Mouse (Mus musculus) embryonic facial prominence, embryonic 13.5 days (tissue): ENCODE measurements around the gene Cnn2. TPM values are rescaled to one million over a fixed set of nuclear protein-coding genes. Genes with fewer than 3 reads are reported as not detected.

Source experiments
- ATAC-seq: fragments of 200-750 bp; cut with Nextera tagmentation; 2 replicates; pipeline ENCODE4 v1.8.0; 2017; ENCODE audit warnings: low read depth; ENCODE audit not compliant: insufficient number of reproducible peaks, insufficient read depth, low FRiP score, low TSS enrichment
- H3K27ac ChIP-seq: fragments of 300-500 bp; sonication (generic); 2 replicates; pipeline ENCODE4 v1.5.1; 2015; ENCODE audit warnings: moderate library complexity, mild to moderate bottlenecking, inconsistent platforms
- H3K27me3 ChIP-seq: fragments of 300-500 bp; sonication (generic); 2 replicates; pipeline ENCODE4 v1.6.1; 2015; ENCODE audit warnings: mild to moderate bottlenecking, inconsistent platforms
- H3K36me3 ChIP-seq: fragments of 300-500 bp; sonication (generic); 2 replicates; pipeline ENCODE4 v1.6.1; 2015; ENCODE audit warnings: mild to moderate bottlenecking, inconsistent platforms
- H3K4me1 ChIP-seq: fragments of 300-500 bp; sonication (generic); 2 replicates; pipeline ENCODE4 v1.6.1; 2015; ENCODE audit warnings: inconsistent platforms
- H3K4me2 ChIP-seq: fragments of 300-500 bp; sonication (generic); 2 replicates; pipeline ENCODE4 v1.6.1; 2015; ENCODE audit warnings: moderate library complexity, mild to moderate bottlenecking, inconsistent platforms
- H3K4me3 ChIP-seq: fragments of 300-500 bp; sonication (generic); 2 replicates; pipeline ENCODE4 v1.5.1; 2015; ENCODE audit warnings: mild to moderate bottlenecking, inconsistent platforms
- H3K9ac ChIP-seq: fragments of 300-500 bp; sonication (generic); 2 replicates; pipeline ENCODE4 v1.6.1; 2015; ENCODE audit warnings: mild to moderate bottlenecking, inconsistent platforms
- H3K9me3 ChIP-seq: fragments of 300-500 bp; sonication (generic); 2 replicates; pipeline ENCODE4 v1.6.1; 2016; ENCODE audit warnings: inconsistent platforms
- WGBS: fragments of 180-500 bp; shearing (Covaris S2); methylation state at CpG from one replicate; pipeline ENCODE4 v1.1.7; 2015; ENCODE audit warnings: mixed read lengths; 5-methylcytosine and 5-hydroxymethylcytosine counted together
- polyA plus RNA-seq: library from polyadenylated mRNA; unstranded; fragments of >200 nt; fragmentation: Nextera tagmentation; extraction: Ambion mirVana; gene quantifications from 2 replicates; pipeline ENCODE4 v1.2.1, GENCODE M21; 2015

Gene Cnn2
- polyA plus RNA-seq, 1 experiment from 2014 or later, result 319 TPM

DNA sequence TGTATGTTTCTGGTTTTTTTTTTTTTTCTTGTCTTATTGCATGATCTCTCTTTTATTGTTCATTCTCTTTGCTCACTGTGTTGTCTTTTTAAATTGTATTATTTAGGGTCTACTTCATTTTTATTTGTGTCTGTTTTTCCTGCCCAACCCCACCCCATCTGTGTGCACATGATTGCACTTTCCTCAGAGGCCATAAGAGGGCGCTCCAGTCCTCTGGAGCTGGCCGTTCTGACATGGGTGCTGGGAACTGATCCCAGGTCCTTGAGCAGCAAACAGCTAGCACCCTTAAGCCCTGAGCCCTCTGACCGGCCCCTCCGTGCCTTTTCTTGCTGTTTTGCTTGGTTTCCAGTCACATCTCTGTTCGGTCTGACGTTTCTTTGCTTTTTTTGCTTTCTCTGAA lies 3.2 kb downstream of the Cnn2 start:
- H3K36me3 ChIP-seq, result peaks cover 47% of the 10 kb centered on the region

DNA sequence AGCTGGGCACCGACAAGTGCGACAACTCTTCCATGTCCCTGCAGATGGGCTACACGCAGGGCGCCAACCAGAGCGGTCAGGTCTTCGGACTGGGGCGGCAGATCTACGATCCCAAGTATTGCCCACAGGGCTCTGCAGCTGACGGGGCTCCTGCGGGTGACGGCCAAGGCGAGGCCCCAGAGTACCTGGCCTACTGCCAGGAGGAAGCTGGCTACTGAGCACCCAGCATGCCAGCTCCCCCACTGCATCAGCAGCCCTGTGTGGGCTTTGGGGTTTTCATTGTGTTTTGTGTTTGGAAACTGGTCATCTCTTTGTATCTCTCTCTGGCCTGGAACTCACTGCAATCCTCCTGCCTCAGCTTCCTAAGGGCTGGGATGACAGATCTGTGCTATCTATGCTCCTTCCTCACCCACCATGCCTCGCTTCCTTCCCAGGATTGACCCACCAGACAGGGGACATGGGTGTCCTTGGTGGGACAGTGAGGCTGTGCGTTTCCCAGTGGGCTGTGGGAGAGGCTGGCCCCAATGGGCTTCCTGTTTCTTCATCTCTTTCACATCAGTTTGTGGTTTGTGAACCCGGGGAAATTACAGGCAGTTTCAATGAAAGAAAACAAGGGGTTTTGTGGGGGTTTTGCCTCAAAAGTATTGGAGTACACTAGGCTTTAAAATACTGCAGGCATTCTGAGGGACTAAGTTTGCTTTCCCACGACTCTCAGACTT lies 6.2 kb downstream of the Cnn2 start:
- 86% methylated on average over 16 of the region's 16 CpGs for WGBS
- Histone ChIP-seq H3K9me3 (peaks cover 7% of the 10 kb centered on the region; the same call in 1 of the 2 replicates), H3K36me3 (peaks cover 47% of the 10 kb centered on the region), H3K4me3 (no peak overlapping the region), H3K27ac (peak overlapping the region; percentile 12; the same call in 1 of the 2 replicates), H3K4me2 (no peak overlapping the region), H3K27me3 (peaks cover 18% of the 10 kb centered on the region), H3K4me1 (peaks cover 28% of the 10 kb centered on the region), H3K9ac (no peak overlapping the region)
- ATAC-seq, result no peak

More for the DNA sequence above, 3.2 kb downstream of the Cnn2 start:
- no peak overlapping the region for H3K27ac ChIP-seq
- peaks cover 33% of the 10 kb centered on the region for H3K4me1 ChIP-seq
- 89% methylated on average over 6 of the region's 6 CpGs for WGBS
- H3K27me3 ChIP-seq, result no peaks in the 10 kb centered on the region
- H3K9ac ChIP-seq, result no peak overlapping the region
- H3K4me3 ChIP-seq, result no peak overlapping the region
- no peak overlapping the region for H3K4me2 ChIP-seq
- H3K9me3 ChIP-seq, result peaks cover 7% of the 10 kb centered on the region; the same call in 1 of the 2 replicates
- ATAC-seq, result no peak

DNA sequence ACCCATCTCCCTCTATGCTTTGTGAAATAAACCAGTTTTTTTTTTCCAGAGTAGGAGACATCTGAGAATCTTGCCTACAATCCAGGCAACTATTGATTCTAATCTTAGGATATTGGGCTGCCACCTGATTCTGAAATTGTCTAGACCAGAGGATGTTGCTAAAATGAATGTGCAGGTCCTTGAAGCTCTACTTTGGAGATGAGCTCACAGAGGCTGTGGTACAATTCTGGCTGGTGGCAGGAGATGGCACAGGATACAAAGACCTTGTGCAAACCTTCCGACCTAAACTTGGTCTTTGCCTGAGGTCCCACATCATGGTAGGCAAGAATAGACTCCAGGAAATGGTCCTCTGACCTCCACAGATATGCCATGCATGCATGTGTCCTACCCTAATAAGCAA lies 7.3 kb downstream of the Cnn2 start:
- Histone ChIP-seq H3K9me3 (peaks cover 7% of the 10 kb centered on the region; the same call in 1 of the 2 replicates), H3K27ac (0 out of 2 replicates have a peak overlapping the region, but pooled peaks have one; percentile 5), H3K36me3 (peaks cover 47% of the 10 kb centered on the region), H3K9ac (no peak overlapping the region), H3K27me3 (peaks cover 18% of the 10 kb centered on the region), H3K4me1 (peaks cover 21% of the 10 kb centered on the region), H3K4me3 (peak overlapping the region; percentile 51; the same call in 1 of the 2 replicates), H3K4me2 (0 out of 2 replicates have a peak overlapping the region, but pooled peaks have one; percentile 82)
- 82% methylated on average over 1 of the region's 1 CpGs for WGBS
- no peak for ATAC-seq

DNA sequence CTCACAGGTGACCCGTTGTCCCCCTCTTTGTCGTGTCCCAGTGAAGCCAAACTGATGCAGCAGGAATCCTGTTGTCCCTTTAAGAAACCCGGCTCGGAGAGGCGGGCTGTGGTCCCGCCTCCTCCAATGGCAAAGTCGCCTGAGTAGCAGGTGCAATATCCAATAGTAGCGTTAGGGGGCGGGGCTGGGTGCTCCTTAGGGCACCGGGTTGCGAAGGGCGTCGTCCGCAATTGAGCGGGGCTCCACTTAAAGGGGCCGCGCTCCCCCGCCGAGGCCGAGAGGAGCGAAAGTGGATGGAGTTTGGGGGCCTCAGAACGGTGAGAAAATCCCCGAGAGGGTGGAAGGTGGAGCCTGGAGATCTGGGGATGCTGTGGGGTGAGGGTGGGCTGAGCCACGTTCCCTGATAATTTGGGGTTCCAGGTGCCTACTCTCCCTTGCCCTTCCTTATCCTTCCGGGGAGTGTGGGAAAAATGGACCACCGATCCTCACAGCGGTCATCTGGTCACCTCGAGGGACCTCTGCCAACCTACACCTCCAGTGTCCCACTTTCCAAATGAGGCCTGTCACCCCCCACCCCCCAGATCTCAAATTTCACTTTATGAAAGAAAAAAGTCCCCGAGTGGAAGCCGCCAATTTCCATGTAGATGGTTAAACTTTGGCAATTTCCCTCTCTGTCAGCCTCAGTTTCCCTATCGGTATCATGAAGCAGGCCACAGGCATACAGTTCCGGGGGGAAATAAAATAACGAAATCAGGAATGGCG lies 8.1 kb downstream of the Cnn2 start, which contains the start of gene Abca7:
TSS of gene Abca7 (plus strand) at position 223 of the 762 bp plus-strand sequence.
- under 1% methylated on average over 34 of the region's 34 CpGs for WGBS
- peak within 1 kb of the TSS; percentile 64 for H3K9ac ChIP-seq
- peaks cover 21% of the 10 kb centered on the region for H3K27me3 ChIP-seq
- peak within 1 kb of the TSS; percentile 51 for H3K4me3 ChIP-seq
- peaks cover 3% of the 10 kb centered on the region; the same call in 1 of the 2 replicates for H3K9me3 ChIP-seq
- H3K4me2 ChIP-seq, result peak within 1 kb of the TSS; percentile 82
- H3K4me1 ChIP-seq, result peaks cover 16% of the 10 kb centered on the region
- peak; percentile 68; the same call in 1 of the 2 replicates for ATAC-seq
- peaks cover 39% of the 10 kb centered on the region for H3K36me3 ChIP-seq
- peak within 1 kb of the TSS; percentile 66 for H3K27ac ChIP-seq

DNA sequence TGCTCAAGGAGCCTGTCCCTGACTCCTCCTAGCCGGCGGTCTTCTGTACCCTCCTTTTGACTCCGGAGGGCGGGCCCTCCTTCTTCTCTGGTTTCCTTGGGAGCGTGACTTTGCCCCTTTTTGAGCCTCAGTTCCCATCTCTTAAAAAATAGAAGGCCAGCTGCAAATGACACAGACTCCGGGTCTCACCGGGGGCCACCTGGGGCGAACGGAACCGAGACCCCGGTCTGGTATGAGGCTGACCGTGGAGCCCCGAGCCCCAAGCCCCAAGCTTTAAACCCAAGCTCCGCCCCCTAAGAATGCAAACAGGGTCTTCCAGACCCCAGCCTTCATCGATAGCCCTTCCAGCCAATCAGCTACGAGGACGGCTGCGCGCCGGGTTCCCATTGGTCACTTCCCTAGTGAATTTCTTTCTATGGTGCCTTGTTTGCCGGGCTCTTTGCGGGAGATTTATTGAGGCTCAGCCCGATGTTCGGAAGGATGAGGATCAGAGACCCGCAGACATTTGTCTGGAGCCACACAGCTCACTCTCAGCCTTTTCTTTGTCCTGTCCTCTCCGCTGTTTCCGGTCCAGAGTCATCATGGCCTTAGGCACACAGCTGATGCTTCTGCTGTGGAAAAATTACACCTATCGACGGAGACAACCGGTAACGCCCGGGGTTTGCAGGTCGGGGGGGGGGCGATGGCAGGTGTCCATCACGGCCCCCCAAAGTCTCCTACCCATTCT lies 8.8 kb downstream of the Cnn2 start:
- H3K4me3 ChIP-seq, result peak overlapping the region; percentile 51
- H3K4me1 ChIP-seq, result peaks cover 16% of the 10 kb centered on the region
- H3K4me2 ChIP-seq, result peak overlapping the region; percentile 82
- peak overlapping the region; percentile 66 for H3K27ac ChIP-seq
- peaks cover 28% of the 10 kb centered on the region for H3K27me3 ChIP-seq
- under 1% methylated on average over 35 of the region's 35 CpGs for WGBS
- H3K9ac ChIP-seq, result peak overlapping the region; percentile 64
- peak; percentile 45; the same call in 1 of the 2 replicates for ATAC-seq
- no peaks in the 10 kb centered on the region for H3K9me3 ChIP-seq
- peaks cover 31% of the 10 kb centered on the region for H3K36me3 ChIP-seq

DNA sequence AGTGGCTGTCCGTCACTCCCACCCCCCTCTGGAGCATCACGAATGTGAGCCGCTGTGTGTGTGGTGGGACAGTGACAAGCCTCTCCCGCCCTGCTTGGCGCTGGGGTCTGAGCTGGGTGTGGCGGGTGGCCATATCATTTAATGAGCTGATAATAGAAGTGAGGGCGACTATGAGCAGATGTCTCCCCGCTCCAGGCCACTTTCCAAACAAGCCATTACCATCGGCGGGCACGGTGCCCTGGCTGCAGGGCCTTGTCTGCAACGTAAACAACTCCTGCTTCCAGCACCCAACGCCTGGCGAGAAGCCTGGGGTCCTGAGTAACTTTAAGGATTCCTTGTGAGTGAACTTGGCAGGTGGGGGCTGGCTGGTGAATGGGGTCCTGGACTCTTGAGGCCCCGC lies 9.4 kb downstream of the Cnn2 start:
- H3K27ac ChIP-seq, result no peak overlapping the region

DNA sequence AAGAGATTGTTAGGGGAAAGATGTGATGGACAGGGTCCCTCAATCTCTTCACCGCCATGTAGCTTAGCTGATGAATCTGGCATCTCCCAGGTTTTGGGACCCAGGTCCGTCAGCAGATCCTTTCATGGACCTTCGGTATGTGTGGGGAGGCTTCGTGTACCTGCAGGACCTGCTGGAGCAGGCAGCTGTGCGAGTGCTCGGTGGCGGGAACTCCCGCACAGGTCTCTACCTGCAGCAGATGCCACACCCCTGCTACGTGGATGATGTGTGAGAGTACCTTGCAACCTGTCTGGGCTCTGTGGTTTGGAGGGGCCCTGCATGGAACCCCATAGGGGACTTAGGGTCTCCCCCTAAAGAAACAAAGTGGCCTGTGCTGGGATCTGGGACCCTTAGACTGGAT lies 13.6 kb downstream of the Cnn2 start:
- no peak for ATAC-seq
- H3K36me3 ChIP-seq, result no peaks in the 10 kb centered on the region
- H3K27me3 ChIP-seq, result peaks cover 40% of the 10 kb centered on the region
- H3K9ac ChIP-seq, result no peak overlapping the region
- no peak overlapping the region for H3K4me2 ChIP-seq
- H3K4me1 ChIP-seq, result peaks cover 32% of the 10 kb centered on the region
- 69% methylated on average over 9 of the region's 9 CpGs for WGBS
- H3K9me3 ChIP-seq, result no peaks in the 10 kb centered on the region
- no peak overlapping the region for H3K4me3 ChIP-seq
- H3K27ac ChIP-seq, result no peak overlapping the region

More for the DNA sequence above, 9.4 kb downstream of the Cnn2 start:
- Histone ChIP-seq H3K4me3 (peak overlapping the region; percentile 51), H3K36me3 (peaks cover 25% of the 10 kb centered on the region), H3K9me3 (no peaks in the 10 kb centered on the region), H3K4me2 (peak overlapping the region; percentile 82), H3K4me1 (peaks cover 20% of the 10 kb centered on the region), H3K9ac (peak overlapping the region; percentile 2; the same call in 1 of the 2 replicates), H3K27me3 (peaks cover 34% of the 10 kb centered on the region)
- WGBS, result 6% methylated on average over 15 of the region's 15 CpGs
- ATAC-seq, result no peak

DNA sequence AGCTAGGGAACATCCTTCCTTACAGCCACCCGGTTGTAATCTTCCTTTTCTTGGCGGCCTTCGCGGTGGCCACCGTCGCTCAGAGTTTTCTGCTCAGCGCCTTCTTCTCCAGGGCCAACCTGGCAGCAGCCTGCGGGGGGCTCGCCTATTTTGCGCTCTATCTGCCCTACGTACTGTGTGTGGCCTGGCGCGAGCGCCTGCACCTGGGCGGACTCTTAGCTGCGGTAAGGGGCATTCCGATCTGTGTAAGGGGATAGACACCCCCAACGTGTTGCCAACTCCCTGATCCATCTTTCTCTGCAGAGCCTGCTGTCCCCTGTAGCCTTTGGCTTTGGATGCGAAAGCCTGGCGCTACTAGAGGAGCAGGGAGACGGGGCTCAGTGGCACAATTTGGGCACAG lies 14.4 kb downstream of the Cnn2 start:
- H3K4me2 ChIP-seq, result peak overlapping the region; percentile 14
- H3K27me3 ChIP-seq, result peaks cover 36% of the 10 kb centered on the region
- H3K4me1 ChIP-seq, result peaks cover 28% of the 10 kb centered on the region
- no peaks in the 10 kb centered on the region for H3K36me3 ChIP-seq
- H3K9ac ChIP-seq, result peak overlapping the region; percentile 51; the same call in 1 of the 2 replicates
- H3K27ac ChIP-seq, result 0 out of 2 replicates have a peak overlapping the region, but pooled peaks have one; percentile 16
- ATAC-seq, result no peak
- no peak overlapping the region for H3K4me3 ChIP-seq
- no peaks in the 10 kb centered on the region for H3K9me3 ChIP-seq
- WGBS, result 25% methylated on average over 21 of the region's 21 CpGs

DNA sequence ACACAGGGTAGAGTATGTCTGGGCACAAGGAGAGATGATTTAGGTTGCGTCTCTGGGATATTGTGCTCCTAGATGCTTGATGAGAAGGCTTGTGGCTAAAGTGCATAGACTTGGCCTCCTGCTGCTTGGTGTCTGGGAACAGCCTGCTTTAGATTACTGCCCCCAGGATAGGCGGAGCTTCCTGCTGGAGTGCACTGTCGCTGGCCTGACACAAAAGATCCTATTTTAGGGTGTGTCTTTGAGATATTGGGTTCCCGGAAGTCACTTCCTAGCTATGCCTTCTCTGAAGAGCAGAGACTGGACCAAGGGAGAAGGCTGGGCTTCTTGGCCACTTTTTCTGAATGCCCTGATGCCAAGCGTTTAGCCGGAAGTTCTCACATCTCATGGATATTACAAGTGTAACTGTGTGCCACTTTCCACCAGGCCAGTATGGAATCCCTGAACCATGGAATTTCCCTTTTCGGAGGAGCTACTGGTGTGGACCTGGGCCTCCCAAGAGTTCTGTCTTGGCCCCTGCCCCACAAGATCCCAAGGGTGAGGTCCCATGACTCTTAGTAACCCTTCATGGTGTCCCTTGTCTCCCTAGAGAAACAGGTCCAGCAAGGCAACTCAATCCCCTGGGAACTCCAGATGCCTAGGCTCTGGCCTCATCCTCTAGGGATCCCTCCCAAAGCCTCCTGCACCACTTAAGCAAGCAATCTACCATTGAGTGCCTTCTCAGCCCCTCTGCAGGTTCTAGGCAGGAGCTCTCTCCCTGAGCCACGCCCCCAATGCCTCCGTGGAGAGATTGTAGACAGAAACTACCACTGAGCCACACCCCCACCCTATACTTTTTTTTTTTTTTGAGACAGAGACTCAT lies 15.2 kb downstream of the Cnn2 start:
- Histone ChIP-seq H3K9me3 (no peaks in the 10 kb centered on the region), H3K4me1 (peaks cover 23% of the 10 kb centered on the region), H3K36me3 (no peaks in the 10 kb centered on the region; the same call in 1 of the 2 replicates), H3K4me2 (peak overlapping the region; percentile 14), H3K4me3 (no peak overlapping the region), H3K9ac (peak overlapping the region; percentile 51; the same call in 1 of the 2 replicates), H3K27ac (peak overlapping the region; percentile 14; the same call in 1 of the 2 replicates), H3K27me3 (peaks cover 28% of the 10 kb centered on the region)
- 48% methylated on average over 9 of the region's 9 CpGs for WGBS
- no peak for ATAC-seq

DNA sequence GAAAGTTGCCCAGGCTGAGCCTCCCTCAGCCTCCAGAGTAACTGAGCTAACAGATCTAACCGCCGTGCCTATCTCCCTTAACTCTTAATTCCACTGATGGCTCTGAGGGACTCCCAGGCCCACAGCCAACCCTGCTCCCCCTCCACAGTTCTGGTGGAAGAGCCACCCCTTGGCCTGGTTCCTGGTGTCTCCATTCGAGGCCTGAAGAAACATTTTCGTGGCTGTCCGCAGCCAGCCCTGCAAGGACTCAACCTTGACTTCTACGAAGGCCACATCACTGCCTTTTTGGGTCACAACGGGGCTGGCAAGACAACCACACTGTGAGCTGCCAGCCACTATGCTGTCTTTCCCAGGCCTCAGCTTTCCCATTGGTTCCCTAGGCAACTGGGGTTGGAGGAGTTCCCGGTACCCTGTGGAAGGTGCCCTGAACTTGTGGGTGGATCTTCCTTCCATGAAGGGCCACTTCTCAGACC lies 15.9 kb downstream of the Cnn2 start:
- Histone ChIP-seq H3K9ac (no peak overlapping the region), H3K4me1 (peaks cover 23% of the 10 kb centered on the region), H3K27me3 (peaks cover 23% of the 10 kb centered on the region), H3K4me2 (no peak overlapping the region), H3K27ac (no peak overlapping the region), H3K36me3 (no peaks in the 10 kb centered on the region; the same call in 1 of the 2 replicates), H3K9me3 (no peaks in the 10 kb centered on the region), H3K4me3 (no peak overlapping the region)
- WGBS, result 92% methylated on average over 8 of the region's 8 CpGs
- no peak for ATAC-seq
